Mouse (Mus musculus): ENCODE results near the gene Nubp2. TPM values are rescaled to one million over a fixed set of nuclear protein-coding genes. Genes with fewer than 3 reads are reported as not detected.
A peak's percentile ranks its signal among the peaks of the same experiment; 100 is the strongest.

The Nubp2 gene
- 49.6 and 49.8 TPM in 2 replicates for polyA plus RNA-seq (2015; fragmentation: Nextera tagmentation; extraction: Ambion mirVana)

- ATAC-seq (ENCODE audit: low FRiP score, low read depth), result peak; percentile 97
- Histone ChIP-seq H3K4me2 (replicated peaks) (peak within 1 kb of the TSS; percentile 98), H3K4me3 (peak within 1 kb of the TSS; percentile 86), H3K36me3 (peaks cover 40% of the 10 kb centered on the region), H3K27ac (no peak within 1 kb of the TSS; the same call in 1 of the 2 replicates), H3K9ac (peak within 1 kb of the TSS; percentile 86), H3K4me1 (peaks cover 25% of the 10 kb centered on the region), H3K27me3 (no peaks in the 10 kb centered on the region), H3K9me3 (no peaks in the 10 kb centered on the region)
- under 1% methylated on average over 69 of the region's 69 CpGs for WGBS
Measured at GRCm38 (mm10) chr17:24886134-24886931, at the start of gene Nubp2, which contains the start of gene Spsb3. Nubp2 (minus strand) TSS chr17:24886349. Spsb3 (plus strand) TSS chr17:24886643.

GRCm38 (mm10) chr17:24935666-24936065 lies 49.5 kb upstream of the Nubp2 start:
- no peak for ATAC-seq (ENCODE audit: low FRiP score, low read depth)

GRCm38 (mm10) chr17:24934926-24935325 lies 48.8 kb upstream of the Nubp2 start:
- H3K4me1 ChIP-seq, result peaks cover 28% of the 10 kb centered on the region

More at GRCm38 (mm10) chr17:24935666-24936065, 49.5 kb upstream of the Nubp2 start:
- Histone ChIP-seq H3K9me3 (no peaks in the 10 kb centered on the region), H3K9ac (peak overlapping the region; percentile 92), H3K27ac (no peak overlapping the region), H3K27me3 (no peaks in the 10 kb centered on the region), H3K36me3 (peaks cover 24% of the 10 kb centered on the region), H3K4me3 (peak overlapping the region; percentile 97), H3K4me1 (peaks cover 28% of the 10 kb centered on the region), H3K4me2 (replicated peaks) (peak overlapping the region; percentile 77)

GRCm38 (mm10) chr17:24933163-24933562 lies 47.0 kb upstream of the Nubp2 start:
- Histone ChIP-seq H3K9ac (no peak overlapping the region), H3K27me3 (no peaks in the 10 kb centered on the region), H3K27ac (no peak overlapping the region), H3K36me3 (peaks cover 29% of the 10 kb centered on the region), H3K4me1 (peaks cover 28% of the 10 kb centered on the region), H3K4me2 (replicated peaks) (no peak overlapping the region), H3K4me3 (no peak overlapping the region), H3K9me3 (no peaks in the 10 kb centered on the region)
- 68% methylated on average over 4 of the region's 4 CpGs for WGBS
- ATAC-seq (ENCODE audit: low FRiP score, low read depth), result no peak

More at GRCm38 (mm10) chr17:24934926-24935325, 48.8 kb upstream of the Nubp2 start:
- Histone ChIP-seq H3K9me3 (no peaks in the 10 kb centered on the region), H3K27ac (no peak overlapping the region), H3K9ac (peak overlapping the region; percentile 92), H3K36me3 (peaks cover 24% of the 10 kb centered on the region), H3K4me3 (peak overlapping the region; percentile 97), H3K4me2 (replicated peaks) (peak overlapping the region; percentile 77), H3K27me3 (no peaks in the 10 kb centered on the region)
- WGBS, result 86% methylated on average over 4 of the region's 4 CpGs
- ATAC-seq (ENCODE audit: low FRiP score, low read depth), result no peak

GRCm38 (mm10) chr17:24932431-24932830 lies 46.3 kb upstream of the Nubp2 start:
- Histone ChIP-seq H3K27me3 (no peaks in the 10 kb centered on the region), H3K4me3 (no peak overlapping the region), H3K9ac (no peak overlapping the region), H3K9me3 (no peaks in the 10 kb centered on the region), H3K27ac (no peak overlapping the region), H3K36me3 (peaks cover 35% of the 10 kb centered on the region), H3K4me2 (replicated peaks) (no peak overlapping the region), H3K4me1 (peaks cover 28% of the 10 kb centered on the region)
- no peak for ATAC-seq (ENCODE audit: low FRiP score, low read depth)
- WGBS, result 97% methylated on average over 4 of the region's 4 CpGs

GRCm38 (mm10) chr17:24929506-24929905 lies 43.4 kb upstream of the Nubp2 start:
- WGBS, result 73% methylated on average over 1 of the region's 1 CpGs
- Histone ChIP-seq H3K9ac (no peak overlapping the region), H3K27me3 (no peaks in the 10 kb centered on the region), H3K27ac (no peak overlapping the region), H3K4me2 (replicated peaks) (no peak overlapping the region), H3K4me1 (peaks cover 13% of the 10 kb centered on the region), H3K4me3 (no peak overlapping the region), H3K36me3 (peaks cover 63% of the 10 kb centered on the region), H3K9me3 (no peaks in the 10 kb centered on the region)
- no peak for ATAC-seq (ENCODE audit: low FRiP score, low read depth)

GRCm38 (mm10) chr17:24923246-24923645 lies 37.1 kb upstream of the Nubp2 start:
- WGBS, result 98% methylated on average over 1 of the region's 1 CpGs
- peaks cover 96% of the 10 kb centered on the region for H3K36me3 ChIP-seq
- ATAC-seq (ENCODE audit: low FRiP score, low read depth), result no peak
- H3K4me1 ChIP-seq, result no peaks in the 10 kb centered on the region
- H3K27me3 ChIP-seq, result no peaks in the 10 kb centered on the region
- no peak overlapping the region for H3K9ac ChIP-seq
- H3K4me2 ChIP-seq (replicated peaks), result no peak overlapping the region
- no peaks in the 10 kb centered on the region for H3K9me3 ChIP-seq
- H3K27ac ChIP-seq, result no peak overlapping the region
- H3K4me3 ChIP-seq, result no peak overlapping the region

GRCm38 (mm10) chr17:24913984-24914383 lies 27.8 kb upstream of the Nubp2 start:
- H3K36me3 ChIP-seq, result peaks cover 96% of the 10 kb centered on the region
- no peaks in the 10 kb centered on the region for H3K4me1 ChIP-seq
- H3K9ac ChIP-seq, result no peak overlapping the region
- no peaks in the 10 kb centered on the region for H3K27me3 ChIP-seq
- no peak for ATAC-seq (ENCODE audit: low FRiP score, low read depth)
- no peak overlapping the region for H3K4me3 ChIP-seq
- H3K4me2 ChIP-seq (replicated peaks), result no peak overlapping the region
- no peak overlapping the region for H3K27ac ChIP-seq
- H3K9me3 ChIP-seq, result no peaks in the 10 kb centered on the region

GRCm38 (mm10) chr17:24907591-24907990 lies 21.4 kb upstream of the Nubp2 start:
- Histone ChIP-seq H3K36me3 (peaks cover 99% of the 10 kb centered on the region), H3K9me3 (no peaks in the 10 kb centered on the region), H3K27me3 (no peaks in the 10 kb centered on the region), H3K4me3 (no peak overlapping the region), H3K4me2 (replicated peaks) (no peak overlapping the region), H3K9ac (no peak overlapping the region), H3K4me1 (no peaks in the 10 kb centered on the region), H3K27ac (no peak overlapping the region)
- no peak for ATAC-seq (ENCODE audit: low FRiP score, low read depth)
- 100% methylated on average over 2 of the region's 2 CpGs for WGBS

- H3K4me1 ChIP-seq, result no peaks in the 10 kb centered on the region
- H3K4me2 ChIP-seq (replicated peaks), result no peak overlapping the region
- no peak for ATAC-seq (ENCODE audit: low FRiP score, low read depth)
- no peaks in the 10 kb centered on the region for H3K27me3 ChIP-seq
- H3K27ac ChIP-seq, result no peak overlapping the region
- no peak overlapping the region for H3K9ac ChIP-seq
- H3K9me3 ChIP-seq, result no peaks in the 10 kb centered on the region
- peaks cover 100% of the 10 kb centered on the region for H3K36me3 ChIP-seq
- no peak overlapping the region for H3K4me3 ChIP-seq
- WGBS, result 92% methylated on average over 9 of the region's 9 CpGs
Measured at GRCm38 (mm10) chr17:24903767-24904166, 17.6 kb upstream of the Nubp2 start.

- 67% methylated on average over 9 of the region's 9 CpGs for WGBS
- ATAC-seq (ENCODE audit: low FRiP score, low read depth), result no peak
- no peak overlapping the region for H3K4me2 ChIP-seq (replicated peaks)
- H3K4me1 ChIP-seq, result peaks cover 1% of the 10 kb centered on the region; the same call in 1 of the 2 replicates
- H3K4me3 ChIP-seq, result no peak overlapping the region
- no peaks in the 10 kb centered on the region for H3K9me3 ChIP-seq
- no peaks in the 10 kb centered on the region for H3K27me3 ChIP-seq
- H3K9ac ChIP-seq, result no peak overlapping the region
- H3K36me3 ChIP-seq, result peaks cover 100% of the 10 kb centered on the region
- no peak overlapping the region for H3K27ac ChIP-seq
Measured at GRCm38 (mm10) chr17:24902671-24903474, 16.7 kb upstream of the Nubp2 start.

- peaks cover 9% of the 10 kb centered on the region for H3K4me1 ChIP-seq
- ATAC-seq (ENCODE audit: low FRiP score, low read depth), result no peak
- peaks cover 100% of the 10 kb centered on the region for H3K36me3 ChIP-seq
- no peaks in the 10 kb centered on the region for H3K9me3 ChIP-seq
- H3K27ac ChIP-seq, result no peak overlapping the region
- no peak overlapping the region for H3K9ac ChIP-seq
- no peak overlapping the region for H3K4me3 ChIP-seq
- 84% methylated on average over 5 of the region's 5 CpGs for WGBS
- H3K4me2 ChIP-seq (replicated peaks), result no peak overlapping the region
- no peaks in the 10 kb centered on the region for H3K27me3 ChIP-seq
Measured at GRCm38 (mm10) chr17:24902124-24902523, 16.0 kb upstream of the Nubp2 start.
